Mouse (Mus musculus) neutrophil, adult 59 days (primary cell): Measurements from ENCODE around the gene Tab1. TPM values are rescaled to one million over a fixed set of nuclear protein-coding genes. Genes with fewer than 3 reads are reported as not detected.

Experiments
- total RNA-seq, 2 experiments: library from RNA; stranded (reverse); gene quantifications; 1 replicate in 1 of 2; 2 replicates in 1 of 2; pipeline ENCODE4 v1.2.4; 2023

Tab1 gene
- total RNA-seq: 10 to 100 TPM; 19.7 to 25.3 TPM

DNA sequence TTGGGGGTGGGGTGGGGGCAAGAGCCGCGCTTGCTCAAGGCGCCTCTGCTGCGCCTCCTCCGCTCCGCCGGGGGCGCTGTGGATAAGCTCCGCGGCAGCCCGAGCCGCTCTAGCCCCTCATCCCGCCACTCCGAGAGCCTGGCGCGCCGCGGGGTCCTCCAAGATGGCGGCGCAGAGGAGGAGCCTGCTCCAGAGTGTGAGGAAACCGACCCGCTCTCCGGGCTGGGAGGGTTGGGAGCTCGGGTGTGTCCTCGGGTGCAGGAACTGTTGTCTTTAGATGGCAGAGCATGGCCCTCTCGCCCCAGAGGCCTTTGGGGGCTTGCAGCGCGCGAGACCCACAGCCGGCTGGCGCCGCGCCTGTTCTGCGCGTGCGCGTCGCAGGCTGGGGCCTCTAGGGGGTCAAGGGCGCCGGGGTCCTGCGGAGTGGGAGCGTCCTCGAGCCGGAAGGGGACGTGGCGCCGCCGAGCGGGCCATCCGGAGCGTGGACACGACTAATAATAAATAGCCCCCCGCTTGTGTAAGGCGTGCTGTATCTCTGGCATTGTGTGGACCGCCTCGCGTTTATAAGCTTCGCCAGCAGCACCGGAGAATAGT is at the start of gene Tab1:
TSS of gene Tab1 (plus strand) at position 135 of the 594 bp plus-strand sequence.

DNA sequence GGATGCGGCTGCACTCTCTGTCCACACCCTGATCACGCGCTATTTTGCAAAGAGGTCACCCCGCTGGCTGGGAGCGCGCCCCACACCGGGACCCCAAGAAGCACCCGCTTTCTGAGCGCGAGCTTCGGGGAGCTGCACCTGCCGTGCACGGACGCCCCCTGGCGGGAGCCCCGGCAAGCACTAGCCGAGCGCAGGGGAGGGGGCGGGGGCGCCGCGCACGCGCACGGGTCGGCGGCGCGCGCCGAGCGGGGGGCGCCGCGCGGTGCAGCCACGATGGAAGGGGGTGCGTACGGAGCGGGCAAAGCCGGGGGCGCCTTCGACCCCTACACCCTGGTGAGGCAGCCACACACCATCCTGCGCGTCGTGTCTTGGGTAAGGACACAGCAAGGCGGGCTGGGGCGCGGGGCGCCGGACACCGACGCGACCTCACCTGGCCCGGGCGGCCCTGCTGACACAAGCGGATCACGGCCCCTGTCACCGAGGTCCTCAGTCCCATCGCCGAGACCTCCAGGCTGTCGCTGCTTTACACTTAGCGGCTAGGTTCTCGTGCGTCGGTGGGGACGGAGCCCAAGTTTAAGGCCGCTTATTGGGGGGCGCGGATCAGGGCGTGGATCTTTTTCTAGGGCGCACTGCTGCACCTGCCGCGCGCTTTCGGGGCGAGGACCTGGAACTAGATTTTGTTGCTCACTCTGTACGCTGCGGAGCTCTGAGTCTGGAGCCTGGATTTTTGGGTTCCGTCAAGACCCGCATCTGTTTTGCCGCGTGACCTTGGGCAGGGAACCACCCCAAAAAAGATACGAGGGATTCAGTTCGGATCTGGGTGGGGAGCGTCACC is 41.6 kb upstream of the Tab1 start, which contains the start of the genes Syngr1 and Rpl3:
TSS of gene Syngr1 (plus strand) at position 214 of the 835 bp plus-strand sequence.
TSS of gene Rpl3 (minus strand) at position 748 of the 835 bp plus-strand sequence.

DNA sequence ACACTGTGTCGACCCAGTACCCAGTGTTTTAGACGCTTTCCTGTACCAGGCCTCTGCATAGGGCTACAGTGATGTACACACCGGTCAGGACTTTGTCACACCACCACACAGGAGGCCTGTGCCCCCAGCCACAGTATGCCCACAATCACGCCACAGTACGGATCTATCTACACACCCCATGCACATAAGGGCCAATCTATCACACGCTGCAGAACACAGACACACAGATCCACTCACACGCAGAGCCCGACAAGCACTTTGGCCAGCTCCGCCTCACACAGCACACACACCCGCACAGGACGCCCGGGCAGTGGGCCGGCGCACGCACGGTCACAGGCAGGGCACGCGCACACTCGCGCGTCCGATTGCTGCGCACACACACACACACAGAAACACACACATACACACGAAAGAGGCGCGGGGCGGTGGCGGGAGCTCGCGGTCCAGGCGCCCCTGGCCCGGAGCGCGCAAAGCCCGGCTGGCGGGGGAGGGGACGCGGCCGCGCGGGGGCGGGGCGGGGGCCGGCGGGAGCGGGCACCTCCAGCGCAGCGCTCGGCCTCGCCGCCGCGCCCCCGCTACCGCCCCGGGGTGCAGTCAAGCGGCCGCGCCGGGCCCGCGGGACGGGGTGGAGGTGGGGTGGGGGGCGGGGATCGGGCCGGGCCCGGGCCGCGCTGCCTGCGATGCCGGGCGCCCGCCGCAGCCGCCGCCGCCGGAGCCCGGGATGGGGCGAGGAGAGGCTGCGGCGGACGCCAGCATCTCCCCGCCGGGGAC is 40.3 kb downstream of the Tab1 start, which contains the start of gene Mgat3:
TSS of gene Mgat3 (plus strand) at position 721 of the 771 bp plus-strand sequence.

Other genes starting within 250 kb of the Tab1 start
- 10 to 100 TPM; 57.3 to 57.8 TPM for gene Apobec3, start 241.5 kb upstream of the Tab1 start, total RNA-seq
- gene Cbx7, start 162.0 kb upstream of the Tab1 start, total RNA-seq: 1 to 10 TPM; 8.6 to 9.4 TPM
- under 1 TPM; 0.60 to 0.90 TPM for gene Pdgfb, start 118.2 kb upstream of the Tab1 start, total RNA-seq
- 1 to 10 TPM; 3.3 to 6.0 TPM for gene Syngr1, start 41.8 kb upstream of the Tab1 start, total RNA-seq
- 100 to 1,000 TPM; 346 to 361 TPM for gene Rpl3, start 41.3 kb upstream of the Tab1 start, total RNA-seq
- not detected for gene Mgat3, start 40.6 kb downstream of the Tab1 start, total RNA-seq
- 10 to 100 TPM; 25.0 to 29.7 TPM for gene Mief1, start 100.9 kb downstream of the Tab1 start, total RNA-seq
- gene AC140267.1, start 102.7 kb downstream of the Tab1 start, total RNA-seq: not detected
- 100 to 1,000 TPM; 332 to 362 TPM for gene Atf4, start 122.1 kb downstream of the Tab1 start, total RNA-seq
- gene Rps19bp1, start 131.2 kb downstream of the Tab1 start, total RNA-seq: 10 to 100 TPM; 11.6 to 12.7 TPM
- under 1 TPM; 0.04 to 0.11 TPM for gene Cacna1i, start 154.1 kb downstream of the Tab1 start, total RNA-seq